Mouse (Mus musculus) forelimb bud, embryonic 11.5 days (tissue): ENCODE results near the gene Gm1123.
A peak's percentile ranks its signal among the peaks of the same experiment; 100 is the strongest.

Experiments used
- DNase-seq: peaks from one replicate; pipeline ENCODE4 v3.0.0-alpha.2; 2012; ENCODE audit warnings: low read depth, low spot score

Gm1123 gene

DNA sequence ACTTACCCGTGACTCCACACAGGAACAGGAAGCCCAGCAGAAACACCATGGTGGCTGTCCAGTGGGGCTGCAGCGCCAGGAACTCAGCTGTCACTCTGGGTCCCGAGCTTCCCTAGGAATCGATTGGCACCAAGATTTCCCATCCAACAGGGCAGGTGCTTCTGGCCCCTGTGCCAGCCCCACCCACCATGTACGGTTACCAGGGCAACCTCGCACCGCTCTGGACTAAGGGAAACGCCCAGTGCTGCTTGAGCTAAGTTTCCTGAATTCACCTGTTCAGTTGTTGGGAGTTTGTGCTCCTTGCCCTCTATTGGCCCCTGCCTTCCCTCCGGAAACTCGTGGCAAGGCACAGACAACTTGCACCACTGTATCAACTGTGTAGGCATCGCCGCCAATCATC, at the start of gene Gm1123:
Gene Gm1123, minus strand, starts transcription at position 141 of the 400 bp plus-strand sequence.
- no peak for DNase-seq

DNA sequence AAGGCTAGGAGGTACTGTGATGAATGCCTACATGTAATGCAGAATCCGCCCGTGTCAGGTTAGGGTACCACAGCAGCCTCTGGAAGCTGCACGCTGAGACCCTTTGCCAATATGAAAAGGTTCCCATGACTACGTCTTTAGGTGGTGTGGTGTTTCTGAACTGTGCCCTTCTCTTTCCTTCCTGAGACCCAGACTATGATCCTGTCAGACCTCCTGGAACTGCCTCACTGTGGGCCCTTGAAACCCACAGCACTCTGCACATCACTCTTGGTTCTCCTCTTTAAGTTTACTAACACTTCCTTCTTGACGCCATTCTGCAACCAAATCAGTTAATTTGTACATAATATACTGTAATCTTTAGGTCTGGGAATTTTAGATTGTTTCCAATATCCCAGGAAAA, 46.2 kb upstream of the Gm1123 start:
- DNase-seq: no peak

DNA sequence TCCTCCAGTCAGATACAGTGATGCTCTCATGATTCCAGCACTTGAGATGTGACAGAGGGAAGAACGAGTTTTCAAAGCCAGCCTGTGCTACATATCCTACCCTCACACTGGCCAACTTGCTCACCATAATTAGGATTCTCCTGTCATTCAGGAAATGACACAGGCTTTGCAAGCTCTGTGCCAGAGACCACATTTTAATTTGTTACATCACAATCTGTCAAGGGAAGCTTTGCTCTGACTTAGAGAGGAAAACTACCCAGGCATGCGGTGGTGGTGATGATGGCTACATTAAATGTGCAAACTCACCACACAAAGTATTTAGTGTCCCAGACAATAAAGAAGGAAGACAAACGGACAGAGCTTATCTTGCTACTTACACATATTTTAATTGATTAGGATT, 45.8 kb upstream of the Gm1123 start:
- DNase-seq: no peak

DNA sequence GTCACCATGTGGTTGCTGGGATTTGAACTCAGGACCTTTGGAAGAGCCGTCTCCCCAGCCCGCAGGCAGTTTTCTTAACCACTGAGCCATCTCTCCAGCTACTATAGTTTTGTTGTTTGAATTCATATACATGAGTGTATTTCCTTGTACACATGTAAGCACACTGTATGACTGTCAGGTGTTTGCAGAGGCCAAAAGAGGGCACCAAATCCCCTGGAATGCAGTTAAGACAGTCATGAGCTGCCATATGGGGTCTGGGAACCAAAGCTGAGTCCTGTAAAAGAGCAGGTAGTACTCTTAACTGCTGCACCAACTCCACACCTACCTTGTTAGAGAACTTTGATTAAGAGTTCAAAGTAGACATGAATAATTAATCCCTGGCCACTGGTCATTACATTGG, 45.1 kb upstream of the Gm1123 start:
- no peak for DNase-seq

DNA sequence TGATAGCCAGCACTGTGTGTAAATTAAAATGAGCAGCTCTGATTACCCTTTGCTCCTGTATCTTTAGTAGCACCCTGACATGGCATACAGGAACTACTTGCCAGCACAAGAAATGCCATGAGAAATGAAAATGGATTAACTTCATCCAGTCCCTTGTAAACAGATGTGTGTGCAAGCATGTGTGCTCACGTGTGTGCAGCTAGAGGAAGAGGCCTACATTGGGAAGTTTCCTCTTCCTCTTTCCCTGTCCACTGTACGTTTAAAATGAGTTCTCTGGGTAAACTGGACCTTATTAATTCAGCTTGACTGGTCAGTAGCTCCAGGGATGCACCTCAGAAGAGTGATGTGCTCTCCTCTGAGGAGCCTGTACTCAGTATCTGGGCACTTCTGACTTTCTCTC, 38.9 kb upstream of the Gm1123 start:
- no peak for DNase-seq

DNA sequence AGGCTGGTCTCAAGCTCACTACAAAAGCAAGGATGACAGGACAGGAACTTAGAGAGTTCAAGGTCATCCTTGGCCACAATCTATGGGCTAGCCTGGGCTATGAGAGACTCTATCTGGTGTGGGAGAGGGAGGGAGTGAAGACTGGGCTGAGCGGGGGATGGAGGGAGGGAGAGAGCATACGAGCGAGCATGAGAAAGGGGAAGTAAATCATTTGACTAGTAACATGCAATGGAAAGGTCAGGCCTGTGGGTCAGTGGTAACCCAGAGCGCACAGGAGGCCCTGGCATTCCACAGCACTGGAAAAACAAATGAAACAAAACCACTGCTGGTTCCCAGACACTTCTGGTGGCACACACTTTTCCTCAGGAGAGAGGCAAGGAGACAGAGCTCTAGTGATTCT, 37.0 kb upstream of the Gm1123 start:
- DNase-seq: no peak

DNA sequence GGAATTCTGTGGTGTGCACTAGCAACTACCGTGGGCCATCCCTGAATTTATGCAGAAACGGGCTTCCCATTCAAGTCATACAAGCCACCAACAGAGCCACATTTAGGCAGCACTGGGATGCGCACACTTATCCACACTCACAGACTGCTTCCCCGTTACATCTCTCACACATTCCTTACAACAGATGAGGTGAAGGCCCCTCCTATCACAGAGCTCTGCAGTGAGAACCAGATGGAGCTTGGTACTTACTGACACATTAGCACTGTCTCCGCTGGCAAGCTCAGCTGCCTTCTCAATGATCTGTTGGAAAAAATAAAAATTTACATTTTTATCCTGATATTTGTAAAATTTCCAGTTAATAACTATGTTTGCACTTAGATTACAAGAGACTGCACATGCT, 29.8 kb upstream of the Gm1123 start:
- DNase-seq: no peak

DNA sequence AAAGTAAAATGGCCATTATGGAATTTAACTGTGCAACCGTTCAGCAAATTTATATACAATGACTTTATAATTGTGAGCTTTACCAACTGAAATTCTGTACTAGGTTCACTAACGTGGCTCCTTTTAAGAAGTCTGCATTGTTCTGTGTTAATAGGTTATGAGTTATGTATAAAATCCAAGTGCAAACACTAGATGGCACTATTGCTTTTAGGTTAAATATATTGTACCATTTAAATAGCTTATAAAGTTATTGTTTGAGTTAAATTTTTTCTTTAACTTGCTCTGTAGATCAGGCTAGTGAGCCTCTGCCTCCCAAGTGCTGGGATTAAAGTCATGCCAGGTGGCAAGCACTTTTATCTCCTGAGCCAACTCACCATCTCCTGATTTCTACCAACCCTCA, 28.7 kb upstream of the Gm1123 start:
- peak; percentile 28 for DNase-seq

DNA sequence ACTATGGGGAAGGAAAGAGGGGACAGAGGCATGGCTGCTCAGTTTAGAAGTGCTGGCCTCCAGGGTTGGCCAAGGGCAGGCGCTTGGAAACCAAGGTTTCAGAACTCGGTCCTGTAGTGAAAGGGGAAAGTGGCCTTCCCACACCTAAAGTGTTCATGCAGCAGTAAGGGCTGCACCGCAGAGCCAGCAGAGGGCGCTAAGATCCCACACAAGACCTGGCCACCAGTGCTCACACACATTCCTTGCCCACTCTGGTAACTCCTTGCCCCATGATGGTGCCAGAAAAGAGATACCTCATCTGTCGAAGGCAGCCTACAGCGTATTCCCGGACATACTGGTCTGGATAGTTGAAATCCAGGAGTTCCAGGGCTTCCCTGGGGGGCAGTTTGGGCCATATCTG, 27.0 kb upstream of the Gm1123 start:
- DNase-seq: peak; percentile 81

DNA sequence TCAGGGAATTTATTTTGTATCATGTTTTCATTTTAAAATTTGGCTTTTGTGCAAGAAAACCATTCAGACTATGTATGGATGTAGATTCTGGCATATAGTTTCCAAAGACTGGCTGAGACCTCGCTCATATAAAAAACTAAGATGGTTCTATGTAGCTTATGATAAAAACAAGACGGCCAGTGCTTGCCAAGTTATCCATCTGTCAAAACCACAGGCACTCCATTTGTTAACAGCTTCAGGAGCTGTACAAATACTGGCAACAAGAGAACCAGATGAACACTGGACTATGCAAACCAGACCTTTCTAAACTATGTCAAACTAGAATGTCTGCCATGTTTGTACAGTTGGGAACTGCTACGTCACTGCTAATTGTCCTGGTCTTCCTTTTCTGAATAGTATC, 22.2 kb upstream of the Gm1123 start:
- DNase-seq: no peak

DNA sequence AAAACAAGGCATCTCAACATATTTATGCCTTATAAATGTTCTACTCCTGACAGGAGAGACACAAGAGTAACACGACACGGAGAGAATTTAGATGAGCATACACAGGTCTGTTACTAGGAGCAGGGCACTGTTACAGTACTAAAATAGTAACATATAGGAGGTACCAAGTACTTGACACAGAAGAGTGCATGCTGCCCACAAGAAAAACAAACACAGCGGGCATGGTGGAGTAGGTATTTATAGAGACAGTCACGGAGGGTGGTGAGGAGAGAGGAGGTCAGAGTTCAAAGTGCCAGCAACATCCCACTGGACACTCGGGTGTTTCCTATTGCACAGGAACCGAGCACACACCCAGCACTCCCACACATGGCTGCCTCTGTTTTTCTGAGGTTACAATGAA, 14.2 kb upstream of the Gm1123 start:
- DNase-seq: no peak

DNA sequence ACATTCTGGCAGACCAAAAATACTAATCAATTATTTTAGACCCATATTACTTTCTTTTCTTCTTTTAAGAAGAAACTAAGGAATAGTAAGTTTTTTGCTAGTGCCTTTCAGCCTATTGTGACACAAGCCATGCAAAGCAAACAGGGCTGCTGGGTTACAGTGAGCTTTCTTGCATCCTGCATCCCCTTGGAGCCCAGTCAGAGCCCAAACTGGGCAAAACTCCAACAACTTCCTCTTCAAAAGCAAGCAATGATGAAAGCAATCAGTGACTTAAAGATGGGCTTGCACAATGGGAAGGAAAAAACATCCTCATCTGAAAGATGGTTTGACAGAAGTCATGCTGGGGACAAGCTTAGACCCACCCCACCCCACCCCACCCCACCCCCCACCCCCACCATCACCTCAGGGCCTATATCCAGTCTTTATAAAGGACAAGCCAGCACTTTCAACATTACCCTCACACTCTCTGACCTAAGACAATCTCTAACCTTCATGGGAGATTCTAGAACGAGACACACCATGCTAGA, 13.3 kb upstream of the Gm1123 start:
- no peak for DNase-seq

DNA sequence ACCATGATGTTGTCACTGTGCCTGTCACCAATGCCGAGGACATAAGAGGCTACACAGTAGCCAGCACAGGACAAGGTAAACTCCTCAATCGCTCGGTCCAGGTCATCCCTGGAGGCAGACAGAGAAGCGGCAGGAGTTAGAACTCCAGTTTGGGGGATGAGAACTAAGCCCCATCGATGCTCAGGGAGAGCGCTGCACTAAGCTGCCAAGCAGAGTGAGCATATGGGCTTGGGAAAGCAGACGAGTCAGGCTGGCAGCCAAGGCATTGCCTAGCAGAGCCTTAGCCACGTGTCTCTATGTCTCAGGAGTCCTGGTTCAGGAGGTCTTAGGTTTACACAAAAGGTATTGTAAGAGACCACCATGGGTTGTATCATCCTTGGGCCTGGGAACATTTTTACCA, 9.2 kb upstream of the Gm1123 start:
- DNase-seq: no peak

DNA sequence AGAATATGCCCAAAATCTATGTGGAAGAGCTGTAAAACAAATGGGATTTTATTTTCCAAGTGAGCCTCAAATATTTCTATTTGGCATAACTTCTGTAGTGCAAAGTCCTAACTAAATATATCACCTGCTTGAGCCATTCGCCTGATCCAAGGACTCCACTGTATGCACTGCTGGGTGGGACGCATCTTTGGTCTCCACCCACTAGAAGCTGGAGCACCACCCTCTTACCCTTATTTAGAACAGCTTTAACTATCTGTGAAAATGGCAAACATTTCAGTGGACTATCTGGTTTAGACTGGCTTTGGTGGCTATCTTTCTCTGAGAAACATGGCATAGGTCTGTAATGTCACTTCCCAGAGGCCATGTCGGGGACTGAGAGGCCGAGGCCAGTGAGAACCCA, 7.1 kb upstream of the Gm1123 start:
- DNase-seq: no peak

DNA sequence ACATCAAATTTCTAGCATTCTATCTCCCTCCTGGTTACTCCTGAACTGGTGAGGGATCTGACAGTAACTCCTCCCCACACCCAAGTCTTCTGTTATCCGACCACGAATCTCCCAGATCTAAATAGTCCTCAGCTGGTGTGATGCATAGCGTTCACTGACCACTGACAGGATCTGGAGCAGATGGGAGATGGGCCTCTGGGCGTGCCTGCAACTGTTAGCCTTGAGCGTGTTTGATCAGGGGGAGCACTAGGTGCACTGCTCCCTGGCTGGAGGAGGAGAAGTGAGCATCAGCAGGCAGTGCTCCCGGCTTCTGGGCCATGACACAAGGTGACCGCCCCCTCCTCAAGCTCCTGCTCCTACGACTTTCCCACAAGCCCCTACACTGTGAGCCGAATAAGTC, 6.5 kb upstream of the Gm1123 start:
- DNase-seq: no peak

DNA sequence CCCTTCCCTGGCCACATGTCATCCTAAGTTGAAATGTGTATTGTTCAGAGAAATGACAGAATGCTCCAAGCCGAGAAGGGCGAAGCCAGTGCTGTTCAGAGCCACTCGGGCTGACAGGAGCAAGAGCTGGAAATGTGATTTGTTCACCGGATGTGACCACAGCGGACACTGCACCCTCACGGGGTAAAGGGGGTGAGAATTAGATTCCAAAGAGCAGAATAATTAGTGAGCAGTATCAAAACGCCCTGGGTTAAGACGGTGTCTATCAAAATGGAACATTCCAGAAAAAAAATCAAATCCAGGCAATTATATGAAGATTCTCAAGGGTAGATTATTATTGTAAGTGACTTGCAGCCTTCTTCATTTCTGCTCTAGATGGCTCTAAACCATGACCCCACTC, 1.4 kb downstream of the Gm1123 start:
- no peak for DNase-seq

DNA sequence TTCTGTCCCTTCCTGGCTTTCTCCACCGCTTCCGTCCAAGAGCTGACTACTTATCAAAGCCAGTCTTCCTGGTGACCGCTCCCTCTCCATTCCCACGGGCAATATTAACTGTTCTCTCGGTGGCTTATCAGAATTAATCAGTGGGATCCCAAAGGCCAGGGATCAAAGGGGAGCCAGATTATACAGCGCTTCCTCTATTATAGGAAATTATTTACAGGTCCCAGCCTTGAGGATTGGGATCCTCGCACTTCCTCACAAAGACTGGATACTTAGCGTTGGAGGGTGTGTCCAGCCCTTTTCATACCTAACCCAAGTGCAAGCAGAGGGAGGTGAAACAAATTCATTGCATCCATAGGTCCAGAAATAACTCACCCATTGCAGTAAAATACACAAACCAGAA, 3.5 kb downstream of the Gm1123 start:
- no peak for DNase-seq

DNA sequence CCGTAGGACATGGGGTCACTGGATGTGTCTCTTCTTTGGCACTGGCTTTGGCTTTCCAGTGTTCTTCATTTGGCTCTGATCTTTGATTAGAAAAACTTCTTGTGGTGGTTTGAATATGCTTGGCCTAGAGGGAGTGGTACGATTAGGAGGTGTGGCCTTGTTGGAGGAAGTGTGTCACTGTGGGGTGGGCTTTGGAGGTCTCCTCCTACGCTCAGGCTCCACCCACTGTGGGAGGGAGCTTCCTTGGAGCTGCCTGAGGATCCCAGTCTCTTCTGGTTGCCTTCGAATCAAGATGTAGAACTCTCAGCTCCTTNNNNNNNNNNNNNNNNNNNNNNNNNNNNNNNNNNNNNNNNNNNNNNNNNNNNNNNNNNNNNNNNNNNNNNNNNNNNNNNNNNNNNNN, 13.8 kb downstream of the Gm1123 start:
- no peak for DNase-seq

DNA sequence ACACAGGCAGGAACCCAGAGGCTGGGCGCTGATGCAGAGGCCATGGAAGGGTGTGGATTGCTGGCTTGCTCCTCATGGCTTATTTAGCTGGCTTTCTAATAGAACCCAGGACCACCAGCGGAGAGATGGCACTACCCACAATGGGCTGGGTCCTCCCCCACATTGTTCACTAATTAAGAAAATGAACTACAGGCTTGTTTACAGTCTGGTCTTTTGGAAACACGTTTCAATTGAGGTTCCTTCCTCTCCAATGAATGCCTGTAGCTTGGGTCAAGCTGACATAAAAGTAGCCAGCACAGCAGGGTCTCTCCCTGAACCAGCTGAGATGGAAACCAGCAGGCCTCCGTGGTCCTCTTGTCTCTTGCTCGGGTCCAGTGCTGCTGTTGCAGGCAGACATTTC, 14.3 kb downstream of the Gm1123 start:
- no peak for DNase-seq

DNA sequence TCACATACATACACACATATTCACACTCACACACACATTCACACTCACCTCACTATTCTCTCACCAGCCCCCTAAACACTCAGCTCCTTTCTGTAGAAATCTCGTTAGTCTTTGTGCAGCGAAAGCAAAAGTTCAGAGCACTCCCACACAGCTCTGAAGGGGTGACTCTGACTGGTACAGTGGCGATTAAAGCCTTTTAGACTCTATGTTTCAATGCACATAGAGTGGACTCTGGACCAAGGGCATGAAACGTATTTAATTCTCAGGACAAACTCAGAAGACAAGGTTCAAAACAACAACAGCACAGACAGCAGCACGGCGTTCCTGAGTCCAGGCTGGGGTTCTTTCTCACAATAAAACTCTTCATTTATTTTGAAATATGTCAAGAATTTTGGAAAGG, 17.8 kb downstream of the Gm1123 start:
- DNase-seq: no peak

DNA sequence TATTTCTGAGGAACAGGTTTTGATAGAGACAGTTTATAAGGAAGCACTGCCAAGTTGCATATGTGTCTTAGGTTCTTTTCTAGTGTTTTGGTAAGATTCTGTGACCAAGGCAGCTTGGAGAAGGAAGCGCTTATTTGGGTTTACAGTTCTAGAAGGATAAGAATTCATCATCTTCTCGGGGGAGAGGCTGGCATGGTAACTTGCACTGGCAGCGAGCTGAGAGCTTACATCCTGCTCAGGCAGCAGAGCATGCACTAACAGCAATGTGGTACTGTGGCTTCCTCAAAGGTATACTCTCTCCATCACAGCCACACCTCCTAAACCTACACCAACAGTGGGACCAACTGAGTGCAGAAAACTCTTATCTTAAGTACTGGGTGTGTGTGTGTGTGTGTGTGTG, 18.8 kb downstream of the Gm1123 start:
- no peak for DNase-seq

DNA sequence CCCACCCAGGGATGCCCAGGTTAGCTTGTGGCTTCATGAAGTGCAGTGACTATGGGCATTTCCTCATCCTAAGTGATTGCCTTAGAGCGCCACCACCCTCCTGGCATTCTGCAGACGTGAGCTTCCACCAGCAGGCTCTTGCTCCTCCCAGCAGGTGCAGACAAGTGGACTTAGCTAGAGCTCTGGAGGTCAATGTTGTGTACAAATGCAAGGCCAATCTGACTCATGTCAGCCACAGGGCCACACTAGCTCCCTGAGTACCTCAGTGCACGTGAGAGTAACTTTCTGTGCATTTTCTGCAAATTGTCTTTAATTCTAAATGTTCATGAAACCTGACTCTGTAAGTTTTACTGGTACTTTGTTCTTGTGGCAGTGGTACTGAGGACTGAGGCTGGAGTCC, 19.2 kb downstream of the Gm1123 start:
- DNase-seq: no peak

DNA sequence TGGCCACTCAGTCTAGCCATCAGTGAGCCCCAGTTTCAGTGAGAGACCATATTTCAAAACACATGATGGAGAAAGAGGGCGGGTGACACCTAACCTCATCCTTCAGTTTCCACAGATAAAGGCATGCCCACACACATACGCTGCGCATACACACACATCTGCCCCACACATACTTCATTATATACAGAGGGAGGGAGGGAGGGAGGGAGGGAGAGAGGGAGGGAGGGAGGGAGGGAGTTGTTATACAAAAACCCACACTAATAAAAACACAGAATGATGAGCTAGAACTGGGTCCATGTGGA, 25.7 kb downstream of the Gm1123 start:
- no peak for DNase-seq

DNA sequence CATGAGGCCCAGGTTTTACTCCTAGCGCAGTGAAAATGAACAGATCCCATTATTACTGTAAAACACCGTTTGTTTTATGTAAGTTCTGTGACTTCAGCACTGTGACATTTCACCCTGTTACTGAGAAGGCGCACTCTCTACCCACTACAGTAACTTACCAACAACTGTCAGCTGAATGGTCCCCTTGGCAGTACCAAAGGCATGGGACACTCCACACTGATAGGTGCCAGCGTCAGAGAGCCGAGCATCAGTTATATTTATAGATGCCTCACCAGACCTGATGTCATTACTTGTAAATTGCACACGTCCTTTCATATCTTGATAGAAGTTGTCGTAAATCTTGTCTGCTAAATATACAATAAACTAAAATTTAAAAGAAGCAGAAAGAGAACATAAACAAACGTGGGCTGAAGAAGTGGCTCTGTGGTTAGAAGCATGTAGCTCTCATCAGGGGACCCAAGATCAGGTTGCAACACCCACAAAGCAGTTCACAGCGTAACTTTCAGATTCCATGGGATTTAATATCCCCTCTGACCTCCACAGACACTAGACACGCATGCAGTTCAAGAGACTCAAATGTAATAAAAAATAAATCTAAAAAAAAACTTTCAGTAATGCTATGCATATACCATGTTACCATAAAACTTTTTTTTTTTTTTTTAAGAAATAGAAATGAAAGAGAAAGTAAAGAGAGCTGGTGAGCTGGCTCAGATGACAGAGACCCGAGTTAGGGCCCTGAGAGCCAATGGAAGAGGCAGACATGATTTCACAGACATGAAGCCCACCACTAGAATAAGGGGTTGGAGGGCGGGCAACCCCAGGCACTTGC, 26.2 kb downstream of the Gm1123 start:
- DNase-seq: no peak
